ENCODE assay signal across 11 mouse cellular contexts in the genomic region with DNA sequence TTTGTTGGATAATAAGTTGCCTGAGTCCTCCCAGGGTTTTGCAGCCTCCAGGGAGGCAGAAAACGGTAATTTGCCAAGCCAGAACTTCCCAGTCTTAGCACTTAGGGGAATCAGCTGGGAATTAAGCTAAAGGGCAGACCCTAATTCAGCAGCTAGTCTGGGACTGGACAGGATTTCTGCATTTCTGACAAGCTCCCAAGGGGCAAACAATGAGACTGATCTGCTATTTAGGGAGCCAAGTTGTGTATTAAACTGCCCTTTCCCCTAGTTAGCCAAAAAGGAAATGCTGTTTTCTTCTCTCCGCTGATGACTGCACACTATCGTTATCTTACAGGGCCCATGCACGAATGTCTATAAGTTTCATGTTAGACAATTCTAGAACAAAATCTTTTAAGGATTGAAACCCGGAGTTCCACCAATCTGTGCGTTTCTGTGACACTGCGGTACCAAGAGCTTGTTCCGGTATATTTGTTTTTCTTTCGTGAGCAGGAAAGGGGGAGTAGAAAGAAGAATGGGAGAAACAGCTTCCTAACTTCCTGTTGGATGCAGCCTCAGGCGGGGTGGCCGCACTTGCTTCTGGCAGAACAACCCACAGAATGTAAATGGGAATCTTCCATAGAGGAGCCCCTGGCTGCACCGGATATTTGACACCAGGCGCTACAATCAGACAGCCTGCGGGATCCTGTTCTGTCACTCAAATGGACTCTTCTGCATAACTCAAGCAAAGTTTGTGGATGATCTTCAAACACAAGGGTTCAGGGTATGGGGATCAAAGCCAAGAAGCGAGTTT. TPM values are rescaled to one million over a fixed set of nuclear protein-coding genes. Genes with fewer than 3 reads are reported as not detected.
DNase-seq lines count a peak whose midpoint lies in the region; ATAC-seq and TF ChIP-seq lines count a peak whose summit lies in the region.
"Had no signal": no experiment of that assay in that cellular context is flagged by ENCODE, and none has a peak within 500 bp of the region (broad histone marks: within the 10 kb centered on the region; RNA-seq: fewer than 3 reads in every experiment).

No protein-coding gene starts in this region.

- no peak overlapping the region for H3K4me3 ChIP-seq in forebrain, postnatal 0 days (ENCODE audit: low read depth, low read length)
- no peak overlapping the region for H3K4me3 ChIP-seq in forebrain, embryonic 11.5 days (ENCODE audit: low read depth, low read length)
- H3K4me3 ChIP-seq in lung, embryonic 15.5 days, result no peak overlapping the region
- no peak overlapping the region for H3K4me3 ChIP-seq in intestine, embryonic 14.5 days (ENCODE audit: low read depth, low read length)
- no peak overlapping the region for H3K4me3 ChIP-seq in neural tube, embryonic 15.5 days (replicated peaks)

- no peaks in the 10 kb centered on the region for H3K9me3 ChIP-seq in forebrain, postnatal 0 days (ENCODE audit: low read length)
- no peaks in the 10 kb centered on the region for H3K9me3 ChIP-seq in forebrain, embryonic 11.5 days (ENCODE audit: control insufficient read depth, low read length)
- H3K9me3 ChIP-seq in lung, embryonic 15.5 days, result no peaks in the 10 kb centered on the region
- H3K9me3 ChIP-seq in intestine, embryonic 14.5 days (ENCODE audit: control insufficient read depth, low read length), result no peaks in the 10 kb centered on the region
- H3K9me3 ChIP-seq in neural tube, embryonic 15.5 days (replicated peaks), result no peaks in the 10 kb centered on the region

- no peaks in the 10 kb centered on the region for H3K27me3 ChIP-seq in forebrain, postnatal 0 days (ENCODE audit: insufficient read depth, low read length)
- no peaks in the 10 kb centered on the region for H3K27me3 ChIP-seq in forebrain, embryonic 11.5 days (ENCODE audit: control insufficient read depth, insufficient read depth, low read length)
- no peaks in the 10 kb centered on the region for H3K27me3 ChIP-seq in lung, embryonic 15.5 days
- no peaks in the 10 kb centered on the region for H3K27me3 ChIP-seq in intestine, embryonic 14.5 days (replicated peaks; ENCODE audit: control insufficient read depth, insufficient read depth, low read length)
- H3K27me3 ChIP-seq in neural tube, embryonic 15.5 days (replicated peaks), result no peaks in the 10 kb centered on the region
- H3K27me3 ChIP-seq: Patski had no signal

- intact Hi-C loops in left cerebral cortex, postnatal 10 days (cut with DNase I), result no loop called here

- no peaks in the 10 kb centered on the region for H3K4me1 ChIP-seq in forebrain, postnatal 0 days (ENCODE audit: insufficient read depth)
- 0 out of 2 replicates have a peak, but pooled peaks cover 3% of the 10 kb centered on the region for H3K4me1 ChIP-seq in forebrain, embryonic 11.5 days (replicated peaks; ENCODE audit: control insufficient read depth, insufficient read depth, low read length)
- H3K4me1 ChIP-seq in lung, embryonic 15.5 days, result no peaks in the 10 kb centered on the region
- H3K4me1 ChIP-seq in intestine, embryonic 14.5 days (replicated peaks; ENCODE audit: control insufficient read depth, insufficient read depth, low read length), result peaks cover 14% of the 10 kb centered on the region
- H3K4me1 ChIP-seq in neural tube, embryonic 15.5 days, result 0 out of 2 replicates have a peak, but pooled peaks cover 3% of the 10 kb centered on the region

- no peak for DNase-seq in forebrain, postnatal 0 days
- no peak for DNase-seq in forebrain, embryonic 11.5 days (ENCODE audit: low spot score)
- no peak for DNase-seq in lung, postnatal 25 days (ENCODE audit: low spot score)
- no peak for DNase-seq in intestine, embryonic 14.5 days (ENCODE audit: low spot score)
- DNase-seq in left cerebral cortex, postnatal 10 days (ENCODE audit: extremely low spot score in 1 of 2, low spot score in 2 of 2), result no peak
- no peak for DNase-seq in layer of hippocampus, adult 9-10 months (ENCODE audit: low spot score)

- 41% methylated on average over 15 of the region's 15 CpGs for WGBS in forebrain, postnatal 0 days
- 63% methylated on average over 15 of the region's 15 CpGs for whole genome bisulfite sequencing in forebrain, embryonic 11.5 days
- 12% methylated on average over 15 of the region's 15 CpGs for WGBS in lung, embryonic 15.5 days
- WGBS in intestine, embryonic 14.5 days, result 25% methylated on average over 15 of the region's 15 CpGs
- WGBS in neural tube, embryonic 15.5 days, result 57% methylated on average over 15 of the region's 15 CpGs

- peak; percentile 32 for ATAC-seq in forebrain, postnatal 0 days
- ATAC-seq in forebrain, embryonic 11.5 days (replicated peaks; ENCODE audit: low FRiP score), result no peak
- peak; percentile 31; the same call in 1 of the 2 replicates for ATAC-seq in lung, embryonic 15.5 days (ENCODE audit: borderline replicate concordance, extremely low read depth, low FRiP score, low TSS enrichment)
- no peak for ATAC-seq in intestine, embryonic 14.5 days (replicated peaks; ENCODE audit: low FRiP score, low TSS enrichment, low read depth)
- no peak for ATAC-seq in neural tube, embryonic 15.5 days (ENCODE audit: low FRiP score)
- ATAC-seq: inflammation-experienced regulatory T-cells, adult 6 months; Patski had no signal

- no peak for TF ChIP-seq CTCF in forebrain, postnatal 0 days (IDR thresholded peaks at IDR 0.05; ENCODE audit: low read depth)

- H3K4me2 ChIP-seq in forebrain, postnatal 0 days (ENCODE audit: low read depth), result no peak overlapping the region
- H3K4me2 ChIP-seq in forebrain, embryonic 11.5 days (ENCODE audit: low read depth, low read length, severe bottlenecking), result no peak overlapping the region
- peak overlapping the region; percentile 16; the same call in 1 of the 2 replicates for H3K4me2 ChIP-seq in lung, embryonic 15.5 days
- peak overlapping the region; percentile 34; the same call in 1 of the 2 replicates for H3K4me2 ChIP-seq in intestine, embryonic 14.5 days (ENCODE audit: low read length)
- no peak overlapping the region for H3K4me2 ChIP-seq in neural tube, embryonic 15.5 days

- no peaks in the 10 kb centered on the region for H3K36me3 ChIP-seq in forebrain, postnatal 0 days (ENCODE audit: insufficient read depth)
- no peaks in the 10 kb centered on the region for H3K36me3 ChIP-seq in forebrain, embryonic 11.5 days (ENCODE audit: control insufficient read depth, insufficient read depth, low read length)
- H3K36me3 ChIP-seq in lung, embryonic 15.5 days, result no peaks in the 10 kb centered on the region
- H3K36me3 ChIP-seq in intestine, embryonic 14.5 days (ENCODE audit: control insufficient read depth, insufficient read depth, low read length), result no peaks in the 10 kb centered on the region
- H3K36me3 ChIP-seq in neural tube, embryonic 15.5 days, result no peaks in the 10 kb centered on the region

- no peak overlapping the region for H3K27ac ChIP-seq in forebrain, postnatal 0 days (ENCODE audit: low read depth, low read length)
- no peak overlapping the region for H3K27ac ChIP-seq in forebrain, embryonic 11.5 days (ENCODE audit: low read depth, low read length)
- H3K27ac ChIP-seq in lung, embryonic 15.5 days, result peak overlapping the region; percentile 21; the same call in 1 of the 2 replicates
- H3K27ac ChIP-seq in intestine, embryonic 14.5 days (ENCODE audit: low read depth), result peak overlapping the region; percentile 44
- peak overlapping the region; percentile 24; the same call in 1 of the 2 replicates for H3K27ac ChIP-seq in neural tube, embryonic 15.5 days (replicated peaks)
- H3K27ac ChIP-seq: liver, embryonic 14.5 days had no signal

- H3K9ac ChIP-seq in forebrain, postnatal 0 days, result no peak overlapping the region
- H3K9ac ChIP-seq in forebrain, embryonic 11.5 days (ENCODE audit: low read length), result no peak overlapping the region
- no peak overlapping the region for H3K9ac ChIP-seq in lung, embryonic 15.5 days
- no peak overlapping the region for H3K9ac ChIP-seq in intestine, embryonic 14.5 days (ENCODE audit: low read length)
- no peak overlapping the region for H3K9ac ChIP-seq in neural tube, embryonic 15.5 days (replicated peaks)
- H3K9ac ChIP-seq: liver, embryonic 14.5 days had no signal

RNA-seq across cellular contexts. Expression of gene Afap1l2, which starts 9.2 kb away (rescaled TPM):
- 11.6 and 12.7 TPM in 2 replicates for total RNA-seq in forebrain, postnatal 0 days (2014; rRNA removed)
- 8.5 and 10.1 TPM in 2 replicates for polyA plus RNA-seq in forebrain, postnatal 0 days (2015; fragmentation: Nextera tagmentation; extraction: Ambion mirVana)
- 2.0 and 2.4 TPM in 2 replicates for polyA plus RNA-seq in forebrain, embryonic 11.5 days (2014; fragmentation: Nextera tagmentation; extraction: Ambion mirVana)
- 28.4 and 29.7 TPM in 2 replicates for polyA plus RNA-seq in lung, embryonic 15.5 days (2015; fragmentation: Nextera tagmentation; extraction: Ambion mirVana)
- 21.0 and 24.1 TPM in 2 replicates for polyA plus RNA-seq in intestine, embryonic 14.5 days (2014; fragmentation: Nextera tagmentation; extraction: Ambion mirVana)
- polyA plus RNA-seq in neural tube, embryonic 15.5 days (2015; fragmentation: Nextera tagmentation; extraction: Ambion mirVana), result 12.3 and 15.9 TPM in 2 replicates
- total RNA-seq in left cerebral cortex, postnatal 10 days (2021), result 10 to 100 TPM; 13.2 to 14.5 TPM
- polyA plus RNA-seq: inflammation-experienced regulatory T-cells, adult 6 months had no signal

Comparison
In these comparisons a context has a peak if more than half of its experiments do, and no peak if none do; other contexts are left out.
1. ATAC-seq: peak in forebrain, postnatal 0 days (single experiment) and lung, embryonic 15.5 days (single experiment); none in forebrain, embryonic 11.5 days (single experiment), intestine, embryonic 14.5 days (single experiment) and neural tube, embryonic 15.5 days (single experiment).
2. H3K27ac ChIP-seq: peak in lung, embryonic 15.5 days (single experiment), intestine, embryonic 14.5 days (single experiment) and neural tube, embryonic 15.5 days (single experiment); none in forebrain, postnatal 0 days (single experiment) and forebrain, embryonic 11.5 days (single experiment).
3. H3K4me2 ChIP-seq: peak in lung, embryonic 15.5 days (single experiment) and intestine, embryonic 14.5 days (single experiment); none in forebrain, postnatal 0 days (single experiment), forebrain, embryonic 11.5 days (single experiment) and neural tube, embryonic 15.5 days (single experiment).